Mouse (Mus musculus): ENCODE measurements around the gene Ttc3. TPM values are rescaled to one million over a fixed set of nuclear protein-coding genes. Genes with fewer than 3 reads are reported as not detected.
"Not testable (repeated sequence)": the region's sequence is repeated elsewhere in the genome, so short reads cannot be mapped to it uniquely, and the experiment has no call there.

Ttc3 gene
- polyA plus RNA-seq, 1 experiment from 2014 or later, result 161 TPM

GRCm38 (mm10) chr16:94441361-94441760, 70.9 kb downstream of the Ttc3 start:
- Histone ChIP-seq H3K36me3 (ENCODE audit: control insufficient read depth, insufficient read depth, low read length) (peaks cover 32% of the 10 kb centered on the region), H3K27ac (ENCODE audit: low read length) (no peak overlapping the region), H3K4me2 (ENCODE audit: low read depth, low read length) (no peak overlapping the region), H3K4me3 (replicated peaks; ENCODE audit: low read length) (no peak overlapping the region), H3K9me3 (replicated peaks; ENCODE audit: control insufficient read depth, low read length) (no peaks in the 10 kb centered on the region), H3K4me1 (ENCODE audit: control insufficient read depth, insufficient read depth, low read length) (no peaks in the 10 kb centered on the region), H3K9ac (ENCODE audit: low read length) (no peak overlapping the region), H3K27me3 (ENCODE audit: control insufficient read depth, insufficient read depth, low read length) (no peaks in the 10 kb centered on the region)
- ATAC-seq (ENCODE audit: insufficient read depth, low FRiP score), result no peak
- WGBS, result 89% methylated on average over 2 of the region's 2 CpGs

GRCm38 (mm10) chr16:94449151-94449550, 78.7 kb downstream of the Ttc3 start:
- H3K27me3 ChIP-seq (ENCODE audit: control insufficient read depth, insufficient read depth, low read length), result no peaks in the 10 kb centered on the region
- 79% methylated on average over 8 of the region's 8 CpGs for WGBS
- peaks cover 20% of the 10 kb centered on the region for H3K36me3 ChIP-seq (ENCODE audit: control insufficient read depth, insufficient read depth, low read length)
- no peak overlapping the region for H3K27ac ChIP-seq (ENCODE audit: low read length)
- ATAC-seq (ENCODE audit: insufficient read depth, low FRiP score), result no peak
- H3K4me2 ChIP-seq (ENCODE audit: low read depth, low read length), result no peak overlapping the region
- H3K4me1 ChIP-seq (ENCODE audit: control insufficient read depth, insufficient read depth, low read length), result 0 out of 2 replicates have a peak, but pooled peaks cover 6% of the 10 kb centered on the region
- no peak overlapping the region for H3K4me3 ChIP-seq (replicated peaks; ENCODE audit: low read length)
- H3K9me3 ChIP-seq (replicated peaks; ENCODE audit: control insufficient read depth, low read length), result no peaks in the 10 kb centered on the region
- no peak overlapping the region for H3K9ac ChIP-seq (ENCODE audit: low read length)

- WGBS, result 89% methylated on average over 7 of the region's 7 CpGs
- no peak overlapping the region for H3K4me3 ChIP-seq (replicated peaks; ENCODE audit: low read length)
- H3K4me1 ChIP-seq (ENCODE audit: control insufficient read depth, insufficient read depth, low read length), result 0 out of 2 replicates have a peak, but pooled peaks cover 6% of the 10 kb centered on the region
- peaks cover 20% of the 10 kb centered on the region for H3K36me3 ChIP-seq (ENCODE audit: control insufficient read depth, insufficient read depth, low read length)
- no peaks in the 10 kb centered on the region for H3K9me3 ChIP-seq (replicated peaks; ENCODE audit: control insufficient read depth, low read length)
- no peak overlapping the region for H3K4me2 ChIP-seq (ENCODE audit: low read depth, low read length)
- no peaks in the 10 kb centered on the region for H3K27me3 ChIP-seq (ENCODE audit: control insufficient read depth, insufficient read depth, low read length)
- H3K9ac ChIP-seq (ENCODE audit: low read length), result no peak overlapping the region
- H3K27ac ChIP-seq (ENCODE audit: low read length), result no peak overlapping the region
- no peak for ATAC-seq (ENCODE audit: insufficient read depth, low FRiP score)
Measured at GRCm38 (mm10) chr16:94449632-94450031, 79.2 kb downstream of the Ttc3 start.

- Histone ChIP-seq H3K36me3 (ENCODE audit: control insufficient read depth, insufficient read depth, low read length) (peaks cover 22% of the 10 kb centered on the region), H3K27ac (ENCODE audit: low read length) (peak overlapping the region; percentile 50), H3K4me2 (ENCODE audit: low read depth, low read length) (no peak overlapping the region), H3K9me3 (replicated peaks; ENCODE audit: control insufficient read depth, low read length) (no peaks in the 10 kb centered on the region), H3K27me3 (ENCODE audit: control insufficient read depth, insufficient read depth, low read length) (no peaks in the 10 kb centered on the region), H3K4me3 (replicated peaks; ENCODE audit: low read length) (no peak overlapping the region), H3K9ac (ENCODE audit: low read length) (no peak overlapping the region), H3K4me1 (ENCODE audit: control insufficient read depth, insufficient read depth, low read length) (0 out of 2 replicates have a peak, but pooled peaks cover 6% of the 10 kb centered on the region)
- WGBS, result 70% methylated on average over 11 of the region's 11 CpGs
- ATAC-seq (ENCODE audit: insufficient read depth, low FRiP score), result peak; percentile 67; the same call in 1 of the 2 replicates
Measured at GRCm38 (mm10) chr16:94451545-94452488, 81.4 kb downstream of the Ttc3 start.

- H3K9me3 ChIP-seq (replicated peaks; ENCODE audit: control insufficient read depth, low read length), result no peaks in the 10 kb centered on the region
- no peak overlapping the region for H3K27ac ChIP-seq (ENCODE audit: low read length)
- H3K4me3 ChIP-seq (replicated peaks; ENCODE audit: low read length), result no peak overlapping the region
- H3K36me3 ChIP-seq (ENCODE audit: control insufficient read depth, insufficient read depth, low read length), result peaks cover 25% of the 10 kb centered on the region
- H3K9ac ChIP-seq (ENCODE audit: low read length), result no peak overlapping the region
- H3K27me3 ChIP-seq (ENCODE audit: control insufficient read depth, insufficient read depth, low read length), result no peaks in the 10 kb centered on the region
- ATAC-seq (ENCODE audit: insufficient read depth, low FRiP score), result no peak
- 62% methylated on average over 4 of the region's 4 CpGs for WGBS
- 0 out of 2 replicates have a peak, but pooled peaks cover 6% of the 10 kb centered on the region for H3K4me1 ChIP-seq (ENCODE audit: control insufficient read depth, insufficient read depth, low read length)
- no peak overlapping the region for H3K4me2 ChIP-seq (ENCODE audit: low read depth, low read length)
Measured at GRCm38 (mm10) chr16:94452768-94453167, 82.3 kb downstream of the Ttc3 start.

- H3K9me3 ChIP-seq (replicated peaks; ENCODE audit: control insufficient read depth, low read length), result no peaks in the 10 kb centered on the region
- ATAC-seq (ENCODE audit: insufficient read depth, low FRiP score), result no peak
- no peak overlapping the region for H3K4me3 ChIP-seq (replicated peaks; ENCODE audit: low read length)
- H3K4me1 ChIP-seq (ENCODE audit: control insufficient read depth, insufficient read depth, low read length), result 0 out of 2 replicates have a peak, but pooled peaks cover 6% of the 10 kb centered on the region
- 73% methylated on average over 4 of the region's 4 CpGs for WGBS
- peaks cover 27% of the 10 kb centered on the region for H3K36me3 ChIP-seq (ENCODE audit: control insufficient read depth, insufficient read depth, low read length)
- no peak overlapping the region for H3K4me2 ChIP-seq (ENCODE audit: low read depth, low read length)
- no peaks in the 10 kb centered on the region for H3K27me3 ChIP-seq (ENCODE audit: control insufficient read depth, insufficient read depth, low read length)
- no peak overlapping the region for H3K9ac ChIP-seq (ENCODE audit: low read length)
- H3K27ac ChIP-seq (ENCODE audit: low read length), result no peak overlapping the region
Measured at GRCm38 (mm10) chr16:94454146-94454545, 83.7 kb downstream of the Ttc3 start.

GRCm38 (mm10) chr16:94464067-94464466, 93.6 kb downstream of the Ttc3 start:
- H3K27ac ChIP-seq (ENCODE audit: low read length), result no peak overlapping the region
- H3K27me3 ChIP-seq (ENCODE audit: control insufficient read depth, insufficient read depth, low read length), result no peaks in the 10 kb centered on the region
- WGBS, result 82% methylated on average over 3 of the region's 3 CpGs
- peaks cover 29% of the 10 kb centered on the region for H3K36me3 ChIP-seq (ENCODE audit: control insufficient read depth, insufficient read depth, low read length)
- no peak overlapping the region for H3K4me3 ChIP-seq (replicated peaks; ENCODE audit: low read length)
- H3K9ac ChIP-seq (ENCODE audit: low read length), result no peak overlapping the region
- no peaks in the 10 kb centered on the region for H3K9me3 ChIP-seq (replicated peaks; ENCODE audit: control insufficient read depth, low read length)
- H3K4me1 ChIP-seq (ENCODE audit: control insufficient read depth, insufficient read depth, low read length), result no peaks in the 10 kb centered on the region
- no peak for ATAC-seq (ENCODE audit: insufficient read depth, low FRiP score)
- H3K4me2 ChIP-seq (ENCODE audit: low read depth, low read length), result no peak overlapping the region

GRCm38 (mm10) chr16:94465900-94466299, 95.5 kb downstream of the Ttc3 start:
- no peaks in the 10 kb centered on the region for H3K4me1 ChIP-seq (ENCODE audit: control insufficient read depth, insufficient read depth, low read length)
- ATAC-seq (ENCODE audit: insufficient read depth, low FRiP score), result no peak
- no peaks in the 10 kb centered on the region for H3K9me3 ChIP-seq (replicated peaks; ENCODE audit: control insufficient read depth, low read length)
- no peaks in the 10 kb centered on the region for H3K27me3 ChIP-seq (ENCODE audit: control insufficient read depth, insufficient read depth, low read length)
- no peak overlapping the region for H3K9ac ChIP-seq (ENCODE audit: low read length)
- WGBS, result 82% methylated on average over 4 of the region's 4 CpGs
- no peak overlapping the region for H3K4me3 ChIP-seq (replicated peaks; ENCODE audit: low read length)
- H3K4me2 ChIP-seq (ENCODE audit: low read depth, low read length), result no peak overlapping the region
- no peak overlapping the region for H3K27ac ChIP-seq (ENCODE audit: low read length)
- H3K36me3 ChIP-seq (ENCODE audit: control insufficient read depth, insufficient read depth, low read length), result peaks cover 20% of the 10 kb centered on the region

- not testable (repeated sequence) for H3K27me3 ChIP-seq (ENCODE audit: control insufficient read depth, insufficient read depth, low read length); ATAC-seq (ENCODE audit: insufficient read depth, low FRiP score); H3K9me3 ChIP-seq (replicated peaks; ENCODE audit: control insufficient read depth, low read length); H3K4me1 ChIP-seq (ENCODE audit: control insufficient read depth, insufficient read depth, low read length); H3K27ac ChIP-seq (ENCODE audit: low read length); H3K4me3 ChIP-seq (replicated peaks; ENCODE audit: low read length); H3K9ac ChIP-seq (ENCODE audit: low read length); H3K4me2 ChIP-seq (ENCODE audit: low read depth, low read length)
- peaks cover 16% of the 10 kb centered on the region for H3K36me3 ChIP-seq (ENCODE audit: control insufficient read depth, insufficient read depth, low read length)
- 96% methylated on average over 7 of the region's 7 CpGs for WGBS
Measured at GRCm38 (mm10) chr16:94466317-94466716, 95.9 kb downstream of the Ttc3 start.

Data from stomach, embryonic 16.5 days (tissue).